Mouse (Mus musculus): Measurements from ENCODE around the gene Mdh1.
"Not testable (repeated sequence)": the region's sequence is repeated elsewhere in the genome, so short reads cannot be mapped to it uniquely, and the experiment has no call there.

Mdh1 gene

DNA sequence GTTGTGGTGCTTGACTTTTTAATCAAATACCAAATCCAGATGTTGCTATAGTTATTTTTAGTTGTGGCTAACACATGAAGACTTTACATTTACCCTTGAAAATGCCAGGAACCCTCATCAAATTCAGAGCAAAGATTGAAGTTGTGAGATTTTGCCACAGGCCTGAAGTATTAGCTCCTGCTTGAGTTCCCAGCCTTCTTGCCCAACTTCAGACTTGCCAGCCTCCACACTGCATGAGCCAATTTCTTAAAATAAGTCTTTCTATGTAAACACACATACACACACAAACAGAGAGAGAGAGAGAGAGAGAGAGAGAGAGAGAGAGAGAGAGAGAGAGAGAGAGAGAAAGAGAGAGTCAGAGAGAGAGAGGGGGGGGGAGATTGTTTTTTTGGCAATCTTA, 26.2 kb downstream of the Mdh1 start:
- no peak for DNase-seq (ENCODE audit: low read depth, low spot score)

DNA sequence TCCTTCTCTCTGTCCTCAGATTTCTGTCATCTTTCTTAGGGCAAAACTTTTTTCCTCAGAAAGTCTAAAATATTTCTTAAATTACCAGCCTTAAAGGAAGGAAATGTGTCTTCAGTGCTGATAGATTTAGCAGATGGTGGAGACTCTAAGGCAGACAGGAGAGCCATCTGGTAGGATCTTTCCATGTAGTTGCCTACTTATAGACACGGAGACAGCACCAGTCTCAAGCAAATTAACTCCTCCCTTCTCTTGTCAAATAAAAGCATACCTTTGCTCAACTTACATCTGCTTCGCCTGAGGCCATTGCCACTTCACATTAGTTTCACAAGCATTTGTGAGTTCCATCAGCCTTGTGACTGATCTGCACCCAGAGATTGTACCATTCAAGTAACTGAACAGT, 27.1 kb downstream of the Mdh1 start:
- no peak for DNase-seq (ENCODE audit: low read depth, low spot score)

DNA sequence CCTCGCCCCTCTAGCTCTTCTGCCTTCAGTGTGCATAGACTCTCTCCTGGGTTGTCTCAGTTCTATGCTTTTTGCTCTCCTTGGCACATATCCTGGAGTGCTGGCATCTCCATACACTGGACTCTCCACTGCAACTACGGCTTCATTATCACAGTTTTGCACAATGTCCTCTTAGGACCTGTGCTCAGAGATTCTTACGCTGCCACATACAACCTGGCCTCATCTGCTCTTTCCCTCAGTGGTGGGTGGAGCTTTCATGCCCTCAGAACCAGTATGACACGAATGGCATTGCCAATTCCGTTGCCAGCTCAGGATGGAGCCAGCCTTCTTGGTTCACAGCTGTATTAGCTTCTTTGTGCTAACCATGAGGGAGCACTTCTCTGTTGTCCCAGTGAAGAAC, 29.4 kb downstream of the Mdh1 start:
- no peak for DNase-seq (ENCODE audit: low read depth, low spot score)

DNA sequence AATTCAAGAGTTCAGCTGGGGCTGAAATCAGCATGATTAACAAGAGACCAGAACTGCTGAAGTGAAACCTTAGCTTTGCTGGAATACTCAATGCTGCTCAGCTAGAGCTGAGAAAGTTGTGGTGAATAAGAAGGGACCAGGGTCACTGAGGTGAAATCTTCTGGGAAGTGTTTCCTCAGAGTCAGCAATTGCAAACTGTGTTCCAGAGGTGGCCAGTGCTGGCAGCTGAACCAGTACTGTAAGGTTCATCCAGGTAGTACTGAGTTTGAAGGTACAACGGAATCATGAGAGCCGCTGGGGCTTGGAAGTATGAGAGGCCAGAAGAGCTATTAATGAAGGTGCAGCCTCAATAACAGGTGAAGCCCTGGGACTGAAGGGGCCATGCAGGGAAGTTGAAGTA, 31.5 kb downstream of the Mdh1 start:
- no peak for DNase-seq (ENCODE audit: low read depth, low spot score)

DNA sequence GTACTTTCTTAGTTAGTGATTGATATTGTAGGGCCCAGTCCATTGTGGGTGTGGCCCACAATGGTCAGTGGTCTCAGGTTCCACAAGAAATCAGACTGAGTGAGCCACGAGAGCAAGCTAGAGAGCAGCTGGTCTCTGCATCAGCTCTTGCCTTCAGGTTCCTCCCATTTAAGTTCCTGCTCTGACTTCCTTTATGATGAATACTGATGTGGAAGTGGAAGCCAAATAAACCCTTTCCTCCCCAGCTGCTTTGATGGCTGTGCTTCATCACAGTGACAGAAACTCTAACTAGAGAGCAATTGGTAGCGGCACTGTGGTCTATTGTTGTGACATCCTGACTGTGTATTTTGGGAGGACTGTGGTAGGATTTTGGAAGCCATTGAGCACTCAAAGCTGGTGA, 32.1 kb downstream of the Mdh1 start:
- DNase-seq (ENCODE audit: low read depth, low spot score), result no peak

DNA sequence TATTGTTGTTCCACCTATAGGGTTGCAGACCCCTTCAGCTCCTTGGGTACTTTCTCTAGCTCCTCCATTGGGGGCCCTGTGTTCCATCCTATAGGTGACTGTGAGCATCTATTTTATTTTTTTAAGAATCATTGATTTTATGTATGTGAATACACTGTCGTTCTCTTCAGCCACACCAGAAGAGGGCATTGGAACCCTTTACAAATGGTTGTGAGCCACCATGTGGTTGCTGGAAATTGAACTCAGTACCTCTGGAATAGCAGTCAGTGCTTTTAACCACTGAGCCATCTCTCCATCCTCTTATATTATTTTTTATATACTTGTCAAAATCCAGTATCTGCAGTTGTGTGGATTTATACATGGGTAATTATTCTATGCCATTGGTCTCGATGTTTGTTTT, 41.3 kb downstream of the Mdh1 start:
- DNase-seq (ENCODE audit: low read depth, low spot score), result not testable (repeated sequence)

DNA sequence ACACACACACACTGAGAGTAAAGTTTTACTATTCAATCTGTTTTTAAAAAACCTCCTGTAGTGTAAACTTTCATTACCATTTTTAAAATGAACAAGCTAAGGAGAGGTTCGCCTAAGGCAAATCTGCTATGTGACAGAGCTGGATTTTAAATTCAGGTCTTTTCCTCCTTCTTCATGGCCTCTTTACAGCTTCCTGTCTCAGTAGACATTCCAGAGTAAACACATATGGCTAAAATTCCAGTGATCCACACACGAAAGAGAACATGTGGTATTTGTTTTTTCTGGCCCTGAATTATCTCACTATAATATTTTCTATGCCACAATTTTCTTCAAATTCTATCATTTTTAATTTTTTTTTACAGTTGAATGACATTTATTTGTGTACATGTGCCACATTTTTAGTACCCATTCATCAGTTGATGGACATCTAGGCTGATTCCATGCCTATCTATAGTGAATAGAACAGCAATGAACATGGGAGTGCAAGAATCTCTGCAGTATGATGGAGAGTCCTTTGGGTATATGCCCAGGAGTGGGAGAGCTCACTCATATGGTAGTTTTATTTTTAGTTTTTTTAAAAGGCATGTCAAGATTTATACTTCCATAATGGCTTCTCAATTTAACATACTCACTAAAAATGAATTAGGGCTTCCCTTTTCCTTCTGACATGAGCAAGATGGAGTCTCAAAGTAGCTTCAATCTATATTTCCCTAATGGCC, 43.3 kb downstream of the Mdh1 start:
- DNase-seq (ENCODE audit: low read depth, low spot score), result no peak

DNA sequence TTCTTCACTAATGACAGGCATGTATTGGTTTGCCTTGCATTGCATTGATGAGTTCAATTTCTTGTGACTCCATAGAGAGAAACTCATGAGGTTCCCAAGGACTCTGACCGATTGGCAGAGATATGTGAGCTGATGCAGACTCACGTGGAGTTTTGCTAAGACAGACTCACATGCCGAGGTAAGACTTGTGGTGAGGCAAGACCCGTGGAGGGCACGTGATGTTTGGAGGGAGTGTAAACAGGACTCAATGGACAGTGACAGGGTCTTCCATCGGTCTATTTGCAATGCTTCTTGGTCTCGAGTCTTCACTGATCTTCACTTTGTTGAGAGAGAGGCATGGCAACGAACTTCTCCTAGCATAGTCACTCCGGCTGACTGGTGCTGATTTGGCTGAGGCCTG, 54.4 kb downstream of the Mdh1 start:
- DNase-seq (ENCODE audit: low read depth, low spot score), result no peak

DNA sequence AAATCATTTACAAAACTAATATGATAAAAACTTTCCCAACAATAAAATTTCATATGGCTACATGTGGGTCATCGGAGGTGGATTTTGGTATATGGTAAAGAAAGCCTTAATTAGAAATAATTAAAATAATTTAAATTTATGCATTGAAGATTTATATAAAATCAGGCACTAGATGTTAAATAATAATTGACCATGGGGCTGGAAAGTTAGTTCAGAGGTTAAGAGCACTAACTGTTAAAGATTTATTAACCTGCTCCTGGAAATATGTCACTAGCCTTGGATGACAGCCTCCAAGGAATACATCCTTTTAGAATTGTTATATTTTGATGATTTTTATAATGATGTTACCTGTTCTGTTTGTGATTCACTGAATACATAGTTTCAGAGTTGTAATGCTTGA, 55.8 kb downstream of the Mdh1 start:
- DNase-seq (ENCODE audit: low read depth, low spot score), result not testable (repeated sequence)

DNA sequence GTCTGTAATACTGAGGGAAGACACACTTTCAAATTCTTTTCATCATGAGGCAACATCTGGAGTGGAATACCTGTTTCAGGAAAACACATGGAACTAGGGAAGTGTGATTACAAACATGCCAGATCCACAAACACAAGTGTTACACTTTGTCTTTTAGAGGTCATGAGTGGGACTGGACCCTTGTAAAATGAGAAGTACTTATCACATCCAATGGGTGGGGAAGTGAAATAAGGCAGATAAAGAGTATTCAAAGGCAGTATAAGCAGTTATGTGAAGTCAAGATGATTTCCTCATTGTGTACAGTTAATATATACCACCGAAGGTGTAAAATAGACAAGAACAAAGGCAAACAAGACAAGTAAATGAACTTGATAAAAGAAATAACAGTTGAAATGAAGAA, 61.6 kb downstream of the Mdh1 start:
- DNase-seq (ENCODE audit: low read depth, low spot score), result not testable (repeated sequence)

DNA sequence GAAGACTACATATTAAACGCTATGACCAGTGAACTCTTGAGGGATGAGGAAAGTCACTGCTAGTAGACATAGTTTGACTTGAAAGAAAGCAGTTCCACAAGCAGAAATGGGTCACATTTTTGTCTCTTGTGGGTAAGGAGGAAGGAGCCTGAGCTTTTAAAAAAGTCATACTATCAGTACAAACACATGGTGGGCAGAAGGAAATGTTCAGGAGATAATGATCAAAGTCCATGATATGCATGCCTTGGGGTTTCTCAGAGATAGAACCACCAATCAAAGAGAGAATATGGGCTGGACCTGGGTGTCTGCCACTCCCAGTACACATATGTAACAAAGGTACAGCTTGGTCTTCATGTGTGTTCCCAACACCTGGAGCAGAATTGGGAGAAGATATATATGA, 63.5 kb downstream of the Mdh1 start:
- not testable (repeated sequence) for DNase-seq (ENCODE audit: low read depth, low spot score)

DNA sequence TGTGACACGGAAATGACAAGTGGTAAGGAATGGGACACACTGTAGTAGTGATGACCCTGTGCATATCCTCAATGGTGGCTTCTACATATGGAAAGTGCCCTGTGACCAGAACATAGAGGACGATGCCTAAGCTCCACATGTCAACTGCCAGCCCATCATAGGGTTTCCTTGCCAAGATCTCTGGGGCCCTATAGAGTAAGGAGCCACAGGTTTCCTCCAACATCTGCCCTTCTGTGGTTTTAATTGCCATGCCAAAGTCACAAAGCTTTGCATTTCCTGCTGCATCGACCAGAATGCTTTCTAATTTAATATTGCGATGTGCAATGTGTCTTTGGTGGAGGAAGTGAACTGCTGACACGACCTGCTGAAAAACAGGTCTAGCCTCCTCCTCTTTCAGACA, 65.1 kb downstream of the Mdh1 start:
- not testable (repeated sequence) for DNase-seq (ENCODE audit: low read depth, low spot score)

Measured in retina, postnatal 7 days (tissue).